Mouse (Mus musculus) gonadal fat pad, adult 2 months (tissue): ENCODE measurements around the gene Ndufs3. TPM values are rescaled to one million over a fixed set of nuclear protein-coding genes. Genes with fewer than 3 reads are reported as not detected.

ENCODE experiments used
- DNase-seq: peaks from one replicate; pipeline ENCODE4 v3.0.0-alpha.2; 2012; ENCODE audit warnings: low read depth
- polyA plus RNA-seq: library from polyadenylated mRNA; depleted of rRNA; stranded (reverse); fragments of >200 nt; gene quantifications from 2 replicates; pipeline ENCODE4 v1.2.3, GENCODE M21; 2012; rRNA removed

The Ndufs3 gene
- polyA plus RNA-seq, result 177 and 223 TPM in 2 replicates

DNA sequence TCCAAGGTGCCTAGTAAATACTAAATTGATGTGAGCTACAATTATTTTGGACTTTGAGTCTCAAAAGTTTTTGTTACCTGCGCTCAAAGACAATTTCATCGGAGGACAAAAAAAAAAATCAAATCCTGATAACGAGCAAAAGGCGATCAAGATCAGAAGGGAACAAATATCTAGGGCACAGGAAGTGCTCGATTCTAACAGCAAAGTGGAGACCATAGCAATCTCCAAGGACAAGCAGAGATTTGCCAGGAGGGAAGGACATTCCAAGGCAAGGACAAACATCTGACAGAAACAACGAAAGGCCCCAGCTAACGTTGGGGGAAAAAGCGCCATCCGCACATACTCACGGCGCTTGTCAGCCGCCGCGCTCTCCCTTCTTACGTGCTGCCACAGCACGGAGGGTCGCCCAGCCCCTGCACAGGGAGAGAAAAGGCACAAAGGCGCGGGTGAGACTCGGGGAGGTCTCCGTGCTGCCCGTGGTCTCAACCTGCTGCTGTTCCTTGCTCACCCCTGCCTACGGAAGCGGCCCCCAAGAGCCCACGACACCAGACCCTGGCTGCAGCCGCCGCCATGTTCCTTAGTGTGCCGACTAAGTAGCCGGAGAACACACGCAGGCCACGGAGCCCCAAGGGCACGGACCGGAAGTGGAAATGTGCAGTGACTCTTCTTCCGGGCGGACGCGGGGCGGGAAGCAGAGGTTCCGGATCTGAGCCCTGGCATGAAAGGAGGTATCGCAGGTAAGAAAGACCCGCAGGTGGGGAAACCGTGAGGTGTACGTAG is at the start of gene Ndufs3, which contains the start of gene Kbtbd4:
Gene Ndufs3, minus strand, starts transcription at position 752 of the 780 bp plus-strand sequence.
Gene Kbtbd4, plus strand, starts transcription at position 665 of the 780 bp plus-strand sequence.
- peak; percentile 44 for DNase-seq

DNA sequence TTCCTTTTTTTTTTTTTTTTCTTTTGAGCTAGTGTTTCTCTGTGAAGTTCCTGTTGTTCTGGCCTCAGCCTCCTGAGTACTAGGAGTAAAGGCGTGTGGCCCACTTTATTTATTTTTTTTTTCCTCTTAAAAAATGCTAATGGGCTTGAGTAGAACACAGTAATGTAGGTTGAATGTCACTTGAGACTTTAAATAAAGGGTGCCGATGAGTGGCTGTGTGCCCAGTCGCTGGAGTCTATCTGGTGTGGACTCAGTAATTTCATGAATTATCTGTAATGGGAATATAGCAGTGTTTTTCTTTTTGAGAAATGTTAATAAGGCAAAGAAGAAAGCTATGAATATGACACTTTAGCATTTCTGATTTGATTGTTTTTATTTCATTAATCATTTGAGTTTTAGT is 48.8 kb upstream of the Ndufs3 start:
- no peak for DNase-seq

DNA sequence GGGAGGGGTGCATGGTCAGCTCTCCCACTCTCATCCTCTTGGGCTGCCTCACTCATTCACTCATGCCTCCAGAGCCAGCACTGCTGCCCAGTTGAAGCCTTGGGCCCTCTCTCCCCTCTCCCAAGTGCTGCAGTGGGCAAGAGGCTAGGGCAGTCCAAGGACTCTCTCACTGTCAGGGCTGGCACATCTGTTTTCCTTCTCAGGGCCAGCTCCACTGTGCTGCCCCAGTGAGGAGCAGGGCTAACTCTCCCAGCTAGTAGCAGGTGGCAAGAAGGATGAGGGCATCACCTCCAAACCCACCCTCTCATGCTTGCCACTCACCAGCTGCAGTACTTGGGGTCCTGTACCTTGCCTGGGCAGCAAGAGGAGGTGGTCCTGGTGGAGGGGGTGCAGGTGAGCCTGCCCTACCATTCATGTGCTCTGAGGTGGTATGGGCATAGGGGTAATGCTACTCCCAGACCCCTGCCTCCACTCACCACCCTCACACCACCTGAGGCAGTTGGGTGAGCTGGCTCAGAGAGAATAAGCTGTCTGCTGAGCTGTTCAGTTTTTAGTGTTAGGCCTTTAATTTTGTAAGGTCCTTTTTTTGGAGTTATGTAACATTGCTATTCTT is 46.1 kb upstream of the Ndufs3 start:
- no peak for DNase-seq

DNA sequence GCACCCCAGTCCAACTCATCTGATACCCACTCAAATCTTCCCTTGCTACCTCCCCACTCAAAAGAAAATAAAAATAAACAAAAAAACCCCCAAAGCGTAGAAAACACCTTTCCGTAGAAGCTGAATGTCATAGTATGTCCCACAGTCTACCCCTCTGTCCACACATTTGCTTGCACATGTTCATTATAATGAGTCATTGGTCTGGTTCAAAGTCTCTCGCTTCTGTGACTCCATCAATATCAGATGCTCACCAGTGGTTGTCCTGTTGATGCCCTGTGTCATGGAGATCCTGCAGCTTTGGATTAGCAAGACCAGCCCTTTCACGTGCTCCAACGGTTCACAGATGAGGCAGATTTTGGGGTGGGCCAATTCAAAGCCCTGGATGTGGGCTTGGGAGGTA is 45.5 kb upstream of the Ndufs3 start:
- no peak for DNase-seq

DNA sequence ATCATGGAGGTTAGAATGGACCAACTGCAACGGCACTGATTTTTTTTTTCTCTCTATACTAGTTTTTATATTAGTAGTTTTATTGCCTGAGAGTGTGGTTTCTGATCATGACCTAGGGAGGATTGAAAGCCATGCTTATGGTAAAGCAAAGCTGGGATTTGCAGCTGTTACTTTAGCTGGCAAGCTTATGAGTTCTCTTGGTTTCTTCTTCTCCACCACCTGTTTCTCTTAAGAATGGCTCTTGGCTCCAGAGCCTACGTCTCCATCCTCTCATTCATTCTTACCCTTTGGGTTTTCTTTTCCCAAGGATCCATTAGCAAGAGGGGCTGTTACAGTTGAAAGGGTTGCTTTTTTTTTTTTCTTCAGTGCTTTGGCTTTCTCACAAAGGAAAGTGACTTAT is 37.1 kb upstream of the Ndufs3 start:
- no peak for DNase-seq

DNA sequence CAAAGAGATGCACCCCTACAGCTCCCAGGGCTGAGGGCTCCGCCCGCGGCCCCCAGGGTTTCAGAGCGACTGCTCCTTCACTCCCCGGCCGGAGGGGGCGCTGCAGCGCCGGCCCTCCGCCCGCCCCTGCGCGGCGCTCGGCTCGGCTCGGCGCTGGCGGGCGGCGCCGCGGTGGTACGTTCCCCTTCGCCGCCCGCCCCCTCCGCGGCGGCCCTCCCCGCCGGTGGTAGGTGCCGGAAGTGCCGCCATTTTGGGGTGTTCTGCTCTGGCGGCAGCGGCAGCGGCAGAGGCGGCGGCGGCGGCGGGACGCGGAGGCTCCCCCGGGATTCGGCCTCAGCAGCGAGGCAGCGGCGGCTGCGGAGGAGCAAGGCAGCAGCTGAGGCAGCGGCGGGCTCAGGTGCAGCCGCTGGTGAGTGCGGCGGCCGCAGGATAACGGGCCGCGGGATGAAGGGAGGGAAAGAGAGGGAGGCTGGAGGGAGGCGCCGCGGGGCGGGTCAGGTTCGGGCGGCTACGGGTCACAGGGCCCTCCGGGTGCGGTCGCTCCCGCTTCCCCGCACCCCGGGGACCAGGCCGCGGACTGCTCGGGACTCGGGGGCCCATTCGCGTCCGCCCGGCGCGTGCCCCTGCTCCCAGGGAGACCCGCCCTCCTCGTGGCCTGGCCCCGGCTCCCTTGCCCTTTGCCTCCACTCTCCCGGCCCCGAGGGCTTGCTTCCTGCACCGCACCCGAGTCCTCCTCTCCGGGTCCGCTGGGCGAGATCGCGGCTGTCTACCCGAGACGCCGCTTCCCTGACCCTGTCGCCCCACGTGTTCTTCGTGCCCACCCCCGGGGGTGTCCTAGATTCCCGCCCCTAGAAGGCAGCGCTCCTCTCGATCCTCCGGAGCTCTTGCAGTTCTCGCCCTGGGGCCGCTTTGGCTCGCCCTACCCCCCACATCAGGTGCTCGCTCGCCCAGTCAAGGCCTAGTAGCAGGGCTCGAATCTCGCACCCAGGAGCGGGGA is 35.9 kb upstream of the Ndufs3 start, which contains the start of gene Celf1:
Gene Celf1, plus strand, starts transcription at position 150 of the 997 bp plus-strand sequence.
- DNase-seq, result no peak

DNA sequence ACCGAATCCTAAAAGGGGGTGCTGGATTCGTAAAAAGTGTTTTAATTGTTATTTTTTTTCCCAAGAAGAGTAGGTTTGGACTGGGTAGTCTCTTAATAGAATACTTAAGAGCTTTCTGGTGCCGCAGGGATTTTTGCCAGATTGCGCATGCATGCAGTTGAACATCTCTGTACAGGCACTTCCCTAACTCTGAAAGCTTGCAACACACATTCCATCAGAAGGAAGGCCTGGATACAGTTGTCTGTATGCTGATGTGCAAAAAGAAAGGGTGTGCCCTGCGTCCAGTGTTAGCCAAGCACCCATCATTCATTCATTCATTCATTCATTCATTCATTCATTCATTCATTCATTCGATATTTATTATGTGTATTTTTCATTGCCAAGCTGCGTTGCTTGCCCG is 35.1 kb upstream of the Ndufs3 start:
- no peak for DNase-seq

DNA sequence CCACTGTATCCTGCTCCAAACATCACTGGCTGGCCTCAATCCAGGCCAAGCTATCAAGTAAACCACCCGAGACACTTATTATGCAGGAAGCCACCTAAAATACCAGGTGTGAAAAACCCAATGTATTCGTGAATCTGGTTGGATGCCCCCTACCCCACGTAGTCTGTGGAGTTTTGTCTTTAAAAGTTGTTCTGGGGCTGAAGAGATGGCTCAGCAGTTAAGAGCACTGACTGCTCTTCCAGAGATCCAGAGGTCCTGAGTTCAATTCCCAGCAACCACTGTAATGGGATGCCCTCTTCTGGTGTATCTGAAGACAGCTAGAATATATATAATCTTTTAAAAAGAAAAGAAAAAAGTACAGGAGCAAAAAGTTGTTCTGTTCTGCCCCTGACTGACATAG is 33.7 kb upstream of the Ndufs3 start:
- no peak for DNase-seq

DNA sequence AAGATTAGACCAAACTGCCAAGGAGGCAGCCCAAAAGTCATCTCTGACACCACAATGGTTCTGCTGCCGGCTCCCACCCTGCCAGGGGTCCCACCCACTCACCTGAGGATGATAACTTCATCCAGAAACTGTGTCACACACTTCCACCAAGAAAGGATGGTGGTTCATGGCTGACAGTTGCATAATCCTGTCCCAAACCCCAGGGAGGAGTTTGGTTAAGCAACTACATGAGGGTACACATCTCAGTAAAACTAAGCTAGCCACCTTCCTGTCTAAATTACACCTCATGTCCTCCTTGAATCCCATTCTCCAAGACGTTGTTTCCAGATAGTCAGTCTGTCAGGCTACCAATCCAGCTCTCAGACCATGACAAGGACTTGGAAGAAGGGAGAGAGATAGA is 27.6 kb upstream of the Ndufs3 start:
- no peak for DNase-seq

DNA sequence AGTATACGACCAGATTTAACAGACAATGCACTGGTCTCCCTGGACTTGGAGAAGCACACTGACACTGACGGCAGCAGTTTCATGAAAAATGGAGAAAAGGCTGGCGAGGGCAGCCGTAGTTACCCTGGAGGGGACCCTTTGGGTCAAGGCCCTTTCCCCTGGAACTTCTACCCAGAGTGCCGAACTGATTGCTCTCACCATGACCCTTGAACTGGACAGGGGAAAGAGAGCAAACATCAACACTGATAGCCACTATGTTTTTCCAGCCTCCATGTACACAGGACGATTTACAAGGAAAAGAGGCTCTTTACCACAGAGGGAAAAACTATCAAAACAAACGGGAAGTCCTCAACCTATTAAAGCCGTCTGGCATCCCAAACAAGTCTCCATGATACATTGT is 27.2 kb upstream of the Ndufs3 start:
- DNase-seq, result no peak

DNA sequence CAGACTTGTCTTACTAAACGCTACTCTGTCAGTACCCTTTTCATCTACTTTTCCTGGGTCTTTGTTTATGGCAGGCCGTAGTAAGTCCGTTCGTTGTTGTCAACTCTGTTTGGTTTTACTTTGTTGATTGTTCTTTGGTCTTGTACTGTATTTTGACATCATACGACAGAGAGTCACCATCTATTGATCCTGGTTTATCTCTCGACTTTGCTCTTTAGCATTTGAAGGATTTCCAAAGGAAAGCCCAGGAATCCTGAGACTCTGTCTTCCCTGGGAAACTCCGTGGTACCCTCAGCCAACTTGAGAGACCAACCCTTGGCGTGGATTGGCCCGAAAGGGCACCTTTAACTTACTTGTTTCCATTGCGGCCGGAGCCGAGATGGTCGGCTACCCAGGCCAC is 23.9 kb upstream of the Ndufs3 start:
- no peak for DNase-seq

DNA sequence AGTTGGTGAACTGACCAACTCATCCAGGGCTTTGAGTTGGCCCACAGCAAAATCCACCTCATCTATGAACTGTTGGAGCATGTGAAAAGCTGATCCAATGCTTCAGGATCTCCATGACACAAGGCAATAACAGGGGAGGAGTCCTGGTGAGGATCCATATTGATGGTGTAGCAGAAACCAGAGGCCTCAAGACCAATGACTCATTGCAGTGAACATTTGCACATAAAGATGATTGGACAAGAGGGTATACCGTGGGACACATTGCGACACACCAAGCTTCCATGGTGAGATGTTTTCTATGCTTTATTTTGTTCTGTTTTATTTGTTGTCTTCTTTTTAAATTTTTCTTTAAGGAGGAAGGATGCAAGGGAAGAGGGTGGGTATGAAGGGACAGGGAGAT is 18.0 kb upstream of the Ndufs3 start:
- no peak for DNase-seq

DNA sequence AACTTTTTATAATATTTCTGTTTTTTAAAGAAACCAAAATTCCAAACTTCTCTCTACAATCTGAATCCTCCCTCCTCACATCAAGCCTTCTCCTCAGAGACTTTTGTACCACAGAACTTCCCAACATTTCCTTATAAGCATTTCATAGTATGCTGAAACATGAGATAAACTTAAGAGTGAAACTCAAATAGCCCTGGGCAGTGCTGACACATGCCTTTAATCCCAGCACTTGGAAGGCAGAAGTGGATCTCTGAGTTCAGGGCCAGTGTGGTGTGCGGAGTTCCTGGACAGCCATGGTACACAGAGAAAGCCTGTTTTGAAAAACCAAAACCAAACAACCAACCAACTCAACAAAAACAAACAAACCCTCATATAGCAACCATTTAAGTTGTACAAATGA is 16.6 kb upstream of the Ndufs3 start:
- no peak for DNase-seq

DNA sequence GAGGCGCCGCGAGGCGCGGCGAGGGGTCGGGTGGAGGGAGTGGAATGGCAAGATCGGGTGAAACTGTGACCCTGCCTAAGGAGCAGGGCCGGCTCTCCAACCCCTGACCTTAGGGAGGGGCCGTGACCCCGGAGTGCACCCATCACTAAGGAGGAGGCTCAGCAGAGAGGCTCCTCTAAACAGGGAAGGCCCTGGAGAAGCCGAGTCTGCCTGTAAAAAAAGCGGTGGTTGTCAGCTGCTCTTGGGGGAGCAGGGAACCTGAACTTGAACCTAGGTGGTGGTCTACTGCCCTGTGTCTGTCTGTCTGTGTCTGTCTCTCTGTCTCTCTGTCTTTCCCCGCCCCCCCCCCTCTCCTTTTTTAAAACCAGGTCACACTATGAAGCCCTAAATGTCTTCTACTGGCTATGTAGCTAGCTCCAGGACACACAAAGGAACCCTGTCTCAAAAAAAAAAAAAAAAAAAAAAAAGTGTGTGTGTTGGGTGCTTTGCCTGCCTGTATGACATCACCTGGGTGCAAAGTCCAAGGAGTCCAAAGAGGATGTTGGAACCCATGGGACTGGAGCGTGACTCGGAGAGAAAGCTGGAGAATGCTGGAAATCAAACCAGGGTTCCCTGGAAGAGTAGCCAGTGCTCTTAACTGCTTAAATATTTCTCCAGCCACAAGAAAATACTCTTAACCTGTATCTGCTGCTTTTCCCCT is 13.5 kb upstream of the Ndufs3 start:
- DNase-seq, result no peak

DNA sequence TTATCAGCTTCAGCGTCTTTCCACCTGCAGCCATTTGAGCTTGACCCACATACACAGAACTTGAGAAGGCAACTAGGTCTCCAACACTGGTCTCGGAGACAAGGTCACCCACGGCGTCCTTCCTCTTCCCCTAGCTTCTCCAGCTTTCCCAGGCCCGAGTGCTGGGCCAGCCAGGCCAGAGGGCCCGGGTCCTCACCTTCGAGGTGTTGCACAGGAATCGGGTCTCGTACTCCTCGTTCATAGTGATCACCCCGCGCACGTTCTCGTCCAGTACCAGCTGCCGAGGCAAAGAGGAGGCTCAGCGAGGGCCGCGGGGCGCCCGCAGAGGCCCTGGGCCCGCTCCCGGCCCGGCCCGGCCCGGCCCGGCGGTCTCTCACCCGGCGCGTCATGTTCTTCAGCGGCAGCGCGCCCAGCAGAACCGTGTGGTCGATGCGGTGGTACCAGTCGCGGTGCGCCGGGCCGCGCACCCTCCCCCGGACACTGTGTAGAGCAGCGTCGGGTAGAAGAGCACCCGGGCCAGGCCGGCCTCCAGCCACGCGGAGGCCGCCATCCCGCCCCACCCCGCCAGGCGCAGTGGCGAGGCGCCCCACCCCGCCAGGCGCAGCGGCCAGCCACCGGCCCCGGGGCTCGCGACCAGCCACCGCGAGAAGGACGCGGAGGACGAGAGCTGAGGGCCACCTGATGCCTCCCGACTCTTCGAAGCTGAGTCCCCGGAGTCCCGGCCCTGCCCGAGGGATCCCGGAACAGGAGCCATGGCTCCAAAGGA is 12.8 kb upstream of the Ndufs3 start:
- no peak for DNase-seq

DNA sequence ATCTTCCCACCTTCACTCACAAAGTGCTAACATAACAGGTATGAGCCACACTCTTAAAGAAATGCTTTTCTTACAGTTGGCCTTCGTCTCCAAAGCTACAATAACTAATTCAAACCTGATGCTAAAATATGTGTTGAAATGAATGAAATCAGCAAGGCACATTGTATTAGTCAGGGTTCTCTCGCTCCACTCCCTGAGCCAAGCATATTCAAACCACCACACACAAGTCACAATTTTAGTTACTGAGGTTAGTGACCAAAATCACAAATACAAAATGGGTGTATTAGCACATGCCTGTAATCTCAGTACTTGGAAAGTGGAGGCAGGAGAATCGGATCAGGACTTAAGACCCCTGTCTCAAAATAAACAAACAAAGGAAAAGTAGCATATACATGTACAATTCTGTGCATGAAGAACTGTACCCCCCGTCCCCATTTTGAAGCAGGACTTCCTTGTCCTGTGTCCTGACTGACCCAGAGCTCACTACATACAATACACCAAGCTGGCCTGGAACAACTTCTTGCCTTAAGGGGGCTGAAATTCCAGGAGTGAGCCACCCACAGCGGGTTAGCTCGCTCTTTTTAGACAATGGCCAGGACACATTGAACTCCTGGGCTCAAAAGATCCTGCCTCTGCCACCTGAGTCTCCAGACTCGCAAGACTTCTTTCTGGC is 12.1 kb upstream of the Ndufs3 start:
- DNase-seq, result no peak

DNA sequence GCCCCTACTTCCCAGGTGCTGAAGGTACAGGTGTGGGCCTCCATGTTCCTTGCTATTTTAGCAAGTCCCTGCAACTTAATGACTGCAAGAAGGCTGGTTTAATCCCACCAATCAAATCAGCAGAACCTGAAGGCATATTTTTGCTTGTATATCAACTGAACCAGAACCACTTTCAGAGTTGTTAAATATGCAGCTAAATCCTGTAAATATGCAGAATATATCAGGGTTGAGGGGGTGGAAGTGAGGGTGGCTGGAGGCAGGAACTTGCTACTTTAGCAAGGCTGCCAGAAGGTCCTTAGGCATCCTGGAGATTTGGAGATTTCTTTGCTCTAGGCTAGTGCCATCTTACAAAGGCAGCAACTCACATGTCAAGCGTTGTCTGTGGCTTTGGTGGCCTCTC is 10.9 kb upstream of the Ndufs3 start:
- no peak for DNase-seq

DNA sequence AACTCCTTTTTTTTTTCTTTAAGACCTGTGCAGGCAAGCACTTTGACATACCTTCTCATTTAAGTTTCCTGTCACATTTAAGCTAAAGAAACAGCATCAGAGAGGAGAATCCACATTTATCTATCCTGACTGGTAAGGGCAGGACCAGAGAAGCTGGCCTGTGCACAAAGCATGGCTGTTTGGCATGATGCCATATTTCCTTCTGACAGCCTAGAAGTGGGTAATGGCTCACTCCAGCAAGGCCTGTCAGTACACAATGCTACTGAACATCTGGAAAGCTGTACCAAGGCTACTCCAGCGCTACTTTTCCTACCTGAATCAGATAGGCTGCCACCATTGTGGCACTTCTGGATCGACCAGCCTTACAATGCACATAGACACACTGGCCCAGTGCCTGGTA is 9.0 kb upstream of the Ndufs3 start:
- no peak for DNase-seq

DNA sequence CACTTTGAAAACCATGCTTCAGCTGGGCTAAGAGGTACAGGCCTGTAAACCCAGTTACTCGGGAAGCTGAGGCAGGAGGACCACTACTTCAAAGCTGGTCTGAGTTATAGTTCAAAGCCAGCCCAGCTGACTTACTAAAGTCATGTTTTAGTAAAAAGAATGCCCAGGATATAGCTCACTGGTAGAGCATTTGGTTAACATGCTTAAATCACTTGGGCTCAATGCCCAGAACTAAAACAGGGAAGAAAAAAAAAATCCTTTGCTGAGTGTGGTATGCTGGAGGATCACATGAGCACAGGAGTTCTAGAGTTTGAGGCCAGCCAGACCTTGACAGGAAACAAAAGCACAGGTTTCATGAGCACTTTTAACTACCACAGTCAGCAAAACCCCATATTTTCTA is 7.0 kb upstream of the Ndufs3 start:
- no peak for DNase-seq

DNA sequence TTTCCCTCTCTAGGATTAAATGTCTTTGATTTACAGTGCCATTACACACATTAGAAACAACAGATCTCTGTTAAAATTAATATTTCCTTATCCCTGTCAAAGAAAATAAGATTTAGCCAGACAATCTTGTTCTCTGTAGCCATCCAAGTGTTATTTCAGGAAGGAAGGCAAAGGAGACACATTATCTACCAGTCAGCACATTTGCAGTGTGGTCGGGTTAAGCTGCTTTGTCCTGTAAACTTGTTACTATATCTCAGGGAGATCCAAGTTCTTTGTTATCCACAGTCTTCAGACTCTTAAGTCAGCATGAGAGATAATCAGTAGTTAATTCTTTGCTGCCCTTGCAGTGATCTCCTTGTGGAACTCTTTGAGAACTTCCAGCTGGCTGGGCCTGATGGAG is 6.2 kb upstream of the Ndufs3 start:
- DNase-seq, result no peak
